Mouse (Mus musculus) forebrain, embryonic 12.5 days (tissue): ENCODE results near the gene Tmc6. TPM values are rescaled to one million over a fixed set of nuclear protein-coding genes. Genes with fewer than 3 reads are reported as not detected.

ENCODE experiments used
- ATAC-seq: fragments of 200-750 bp; cut with Nextera tagmentation; 2 replicates; pipeline ENCODE4 v1.8.0; 2017; ENCODE audit warnings: moderate TSS enrichment; ENCODE audit not compliant: low FRiP score
- H3K27ac ChIP-seq: fragments of 300-500 bp; sonication (generic); 2 replicates; pipeline ENCODE4 v1.5.1; 2016; ENCODE audit warnings: mild to moderate bottlenecking
- H3K27me3 ChIP-seq: fragments of 300-500 bp; sonication (generic); 2 replicates; pipeline ENCODE4 v1.6.1; 2016; ENCODE audit warnings: mild to moderate bottlenecking
- H3K36me3 ChIP-seq: fragments of 300-500 bp; sonication (generic); replicated peaks from 2 replicates; pipeline ENCODE4 v1.6.1; 2016; ENCODE audit warnings: mild to moderate bottlenecking
- H3K4me1 ChIP-seq: fragments of 300-500 bp; sonication (generic); 2 replicates; pipeline ENCODE4 v1.6.1; 2016
- H3K4me2 ChIP-seq: fragments of 300-500 bp; sonication (generic); 2 replicates; pipeline ENCODE4 v1.6.1; 2016; ENCODE audit warnings: mild to moderate bottlenecking, moderate library complexity
- H3K4me3 ChIP-seq: fragments of 300-500 bp; sonication (generic); replicated peaks from 2 replicates; pipeline ENCODE4 v1.5.1; 2016; ENCODE audit warnings: mild to moderate bottlenecking
- H3K9ac ChIP-seq: fragments of 300-500 bp; sonication (generic); 2 replicates; pipeline ENCODE4 v1.6.1; 2016; ENCODE audit warnings: mild to moderate bottlenecking
- H3K9me3 ChIP-seq: fragments of 300-500 bp; sonication (generic); 2 replicates; pipeline ENCODE4 v1.6.1; 2016
- WGBS: fragments of 180-500 bp; shearing (Covaris S2); methylation state at CpG from one replicate; pipeline ENCODE4 v1.1.7; 2016; 5-methylcytosine and 5-hydroxymethylcytosine counted together
- polyA plus RNA-seq: library from polyadenylated mRNA; unstranded; fragments of >200 nt; fragmentation: Nextera tagmentation; extraction: Ambion mirVana; gene quantifications from 2 replicates; pipeline ENCODE4 v1.2.1, GENCODE M21; 2016

The Tmc6 gene
- polyA plus RNA-seq, 1 experiment from 2014 or later: 4.4 TPM

DNA sequence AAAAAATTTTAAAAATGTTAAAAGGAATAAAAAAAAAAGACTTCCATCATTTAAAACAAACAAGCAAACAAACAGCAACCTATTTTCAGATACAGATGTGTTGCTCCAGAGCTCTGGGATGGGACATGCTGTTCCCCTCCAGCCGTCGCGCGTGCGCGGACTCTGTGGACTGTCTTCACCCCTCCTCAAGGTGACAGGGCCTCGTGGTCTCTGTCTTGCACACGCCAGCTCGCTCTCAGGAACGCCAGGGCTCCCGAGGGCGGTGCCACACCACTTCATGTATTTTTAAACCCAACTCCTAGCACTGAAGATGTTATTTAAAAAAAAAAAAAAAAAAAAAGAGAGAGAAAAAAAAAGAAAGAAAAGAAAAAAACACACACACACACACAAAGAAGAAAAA is 19.8 kb downstream of the Tmc6 start:
- 94% methylated on average over 12 of the region's 12 CpGs for WGBS
- Histone ChIP-seq H3K4me2 (no peak overlapping the region), H3K4me1 (no peaks in the 10 kb centered on the region), H3K27ac (no peak overlapping the region), H3K36me3 (peaks cover 71% of the 10 kb centered on the region), H3K9me3 (no peaks in the 10 kb centered on the region), H3K9ac (no peak overlapping the region), H3K4me3 (no peak overlapping the region), H3K27me3 (no peaks in the 10 kb centered on the region)
- no peak for ATAC-seq

DNA sequence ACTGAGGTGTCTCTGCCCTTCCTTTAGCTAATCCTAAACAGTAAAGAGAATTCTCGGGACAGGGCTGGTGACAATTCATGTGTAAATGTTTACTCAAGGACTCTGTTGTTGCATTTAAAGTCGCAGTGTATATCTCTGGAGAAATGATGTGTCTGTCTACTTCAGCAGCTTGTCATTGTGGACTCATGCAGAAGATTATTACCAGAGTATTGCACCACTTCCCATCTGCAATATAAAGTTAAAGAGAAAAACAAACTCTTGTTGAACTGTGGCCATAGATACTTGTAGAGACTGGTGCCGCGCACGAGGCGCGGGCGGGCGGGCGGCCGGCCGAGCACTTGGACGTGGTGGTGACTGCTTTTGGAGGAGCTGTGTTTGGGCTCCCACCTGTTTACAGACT is 20.2 kb downstream of the Tmc6 start:
- Histone ChIP-seq H3K9ac (no peak overlapping the region), H3K27me3 (no peaks in the 10 kb centered on the region), H3K27ac (no peak overlapping the region), H3K36me3 (peaks cover 75% of the 10 kb centered on the region), H3K9me3 (no peaks in the 10 kb centered on the region), H3K4me1 (no peaks in the 10 kb centered on the region), H3K4me3 (no peak overlapping the region), H3K4me2 (no peak overlapping the region)
- 91% methylated on average over 13 of the region's 13 CpGs for WGBS
- no peak for ATAC-seq

DNA sequence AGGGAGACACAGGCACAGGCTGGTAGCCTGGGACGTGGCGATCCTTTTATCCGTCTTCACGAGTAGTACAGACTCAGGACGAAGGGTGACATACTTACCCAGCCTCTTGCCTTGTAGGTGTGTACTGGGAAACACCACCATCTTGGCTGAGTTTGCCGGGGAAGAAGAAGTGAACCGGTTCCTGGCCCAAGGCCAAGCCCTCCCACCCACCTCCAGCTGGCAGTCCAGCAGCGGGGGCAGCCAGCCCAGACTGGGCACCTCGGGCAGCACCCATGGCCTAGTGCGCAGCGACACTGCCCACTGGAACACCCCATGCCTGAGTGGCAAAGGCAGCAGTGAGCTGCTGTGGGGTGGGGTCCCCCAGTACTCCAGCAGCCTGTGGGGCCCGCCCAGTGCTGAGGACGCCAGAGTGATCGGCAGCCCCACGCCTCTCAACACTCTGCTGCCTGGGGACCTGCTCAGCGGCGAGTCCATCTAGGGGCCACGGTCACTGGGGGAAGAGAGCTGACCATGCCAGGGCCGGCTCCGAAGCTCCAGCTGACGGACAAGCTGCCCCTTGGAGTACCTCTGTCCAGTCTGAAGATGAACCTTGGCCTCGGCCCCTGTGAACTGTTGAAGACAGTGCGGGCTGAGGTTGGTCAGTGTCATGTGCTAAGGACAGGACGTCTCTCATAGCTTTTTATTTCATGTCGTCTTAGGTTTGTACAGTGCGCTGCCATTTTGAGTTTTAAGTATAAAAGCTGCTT is 21.5 kb downstream of the Tmc6 start:
- Histone ChIP-seq H3K27ac (no peak overlapping the region; the same call in 1 of the 2 replicates), H3K9me3 (no peaks in the 10 kb centered on the region), H3K27me3 (no peaks in the 10 kb centered on the region), H3K36me3 (peaks cover 88% of the 10 kb centered on the region), H3K4me2 (no peak overlapping the region), H3K4me1 (no peaks in the 10 kb centered on the region), H3K4me3 (no peak overlapping the region), H3K9ac (no peak overlapping the region)
- 94% methylated on average over 26 of the region's 26 CpGs for WGBS
- ATAC-seq: no peak

DNA sequence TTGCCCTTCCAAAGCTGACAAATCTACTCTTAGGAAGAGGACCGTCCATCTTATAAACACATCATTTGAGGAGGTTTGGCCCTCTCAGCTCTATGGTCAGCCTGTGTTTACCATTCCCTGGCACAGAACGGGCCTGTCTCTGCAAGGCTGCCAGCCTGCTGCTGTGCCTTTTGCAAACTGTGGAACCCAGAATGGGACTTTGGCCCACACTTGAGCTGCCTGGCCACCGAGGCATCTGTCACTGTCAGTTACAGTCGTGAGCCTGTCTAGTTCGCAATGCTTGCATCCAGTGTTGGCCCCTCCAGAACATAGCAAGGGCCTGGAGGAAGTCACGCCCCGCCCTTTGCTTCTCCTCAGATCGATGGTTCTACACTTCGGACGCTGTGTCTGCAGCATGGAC is 22.7 kb downstream of the Tmc6 start:
- Histone ChIP-seq H3K27me3 (no peaks in the 10 kb centered on the region), H3K9ac (no peak overlapping the region), H3K4me1 (no peaks in the 10 kb centered on the region), H3K4me3 (no peak overlapping the region), H3K9me3 (no peaks in the 10 kb centered on the region), H3K36me3 (peaks cover 94% of the 10 kb centered on the region), H3K27ac (no peak overlapping the region), H3K4me2 (no peak overlapping the region)
- ATAC-seq: no peak
- WGBS: 96% methylated on average over 10 of the region's 10 CpGs

DNA sequence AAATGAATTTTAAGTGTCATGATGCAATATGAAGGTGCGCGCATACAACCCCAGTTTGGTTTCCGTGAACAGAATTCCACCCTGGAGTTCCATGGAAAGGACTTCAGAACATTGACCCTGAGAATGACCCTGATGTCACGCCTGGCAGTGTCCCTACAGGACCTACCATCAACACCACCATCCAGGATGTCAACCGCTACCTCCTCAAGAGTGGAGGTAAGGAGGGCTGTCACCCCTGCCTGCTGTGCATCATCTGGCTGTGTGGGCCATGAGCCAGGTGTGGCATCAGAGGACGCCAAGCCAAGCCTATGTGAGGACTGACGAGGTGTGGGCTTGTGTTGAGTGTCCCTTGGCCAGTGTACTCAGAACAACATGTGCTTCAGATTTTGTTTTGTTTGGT is 26.1 kb downstream of the Tmc6 start:
- no peak for ATAC-seq
- no peak overlapping the region for H3K9ac ChIP-seq
- no peaks in the 10 kb centered on the region for H3K27me3 ChIP-seq
- H3K4me1 ChIP-seq: no peaks in the 10 kb centered on the region
- H3K4me2 ChIP-seq: no peak overlapping the region
- no peaks in the 10 kb centered on the region for H3K9me3 ChIP-seq
- H3K4me3 ChIP-seq: no peak overlapping the region
- peaks cover 99% of the 10 kb centered on the region for H3K36me3 ChIP-seq
- WGBS: 95% methylated on average over 7 of the region's 7 CpGs
- no peak overlapping the region for H3K27ac ChIP-seq

DNA sequence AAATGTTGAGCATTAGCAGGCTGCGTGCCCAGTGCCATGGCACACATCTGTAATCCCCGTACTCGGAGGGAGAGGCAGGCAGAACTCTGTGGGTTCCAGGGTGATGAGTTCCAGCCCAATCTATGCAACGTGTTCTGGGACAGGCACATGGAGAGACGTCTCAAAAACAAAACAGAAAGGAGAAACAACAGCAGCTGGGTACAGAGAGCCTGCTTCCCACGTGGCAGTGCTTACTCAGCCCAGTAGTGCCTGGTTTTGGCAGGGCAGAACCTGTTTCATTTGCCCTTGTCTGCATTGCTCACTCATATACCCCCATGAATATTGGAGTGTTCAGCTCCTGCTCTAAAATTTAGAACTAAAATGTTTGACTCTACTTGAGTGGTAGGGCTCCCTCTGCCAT is 30.5 kb downstream of the Tmc6 start:
- Histone ChIP-seq H3K36me3 (peaks cover 97% of the 10 kb centered on the region), H3K9ac (no peak overlapping the region), H3K27ac (no peak overlapping the region), H3K4me1 (no peaks in the 10 kb centered on the region), H3K4me3 (no peak overlapping the region), H3K27me3 (no peaks in the 10 kb centered on the region), H3K9me3 (no peaks in the 10 kb centered on the region), H3K4me2 (no peak overlapping the region)
- WGBS: 90% methylated on average over 6 of the region's 6 CpGs
- ATAC-seq: no peak

DNA sequence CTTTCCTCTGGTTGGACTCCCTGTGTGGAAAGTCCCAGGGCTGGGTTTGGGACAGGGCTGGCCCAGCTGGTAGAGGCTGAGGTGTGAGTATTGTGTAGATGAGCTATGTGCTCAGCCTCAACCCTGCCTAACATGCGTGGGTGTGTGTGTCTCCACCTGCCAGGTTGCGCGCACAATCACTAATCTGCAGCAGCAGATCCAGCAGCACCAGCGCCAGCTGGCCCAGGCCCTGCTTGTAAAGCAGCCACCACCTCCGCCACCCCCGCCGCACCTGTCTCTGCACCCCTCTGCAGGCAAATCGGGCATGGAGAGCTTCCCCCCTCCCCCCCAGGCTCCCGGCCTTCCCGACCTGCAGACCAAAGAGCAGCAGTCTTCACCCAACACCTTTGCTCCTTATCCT is 32.6 kb downstream of the Tmc6 start:
- no peak overlapping the region for H3K4me2 ChIP-seq
- peaks cover 97% of the 10 kb centered on the region for H3K36me3 ChIP-seq
- H3K4me1 ChIP-seq: no peaks in the 10 kb centered on the region
- H3K9ac ChIP-seq: no peak overlapping the region
- no peak overlapping the region for H3K27ac ChIP-seq
- no peaks in the 10 kb centered on the region for H3K9me3 ChIP-seq
- WGBS: 93% methylated on average over 10 of the region's 10 CpGs
- no peak for ATAC-seq
- H3K27me3 ChIP-seq: no peaks in the 10 kb centered on the region
- no peak overlapping the region for H3K4me3 ChIP-seq

DNA sequence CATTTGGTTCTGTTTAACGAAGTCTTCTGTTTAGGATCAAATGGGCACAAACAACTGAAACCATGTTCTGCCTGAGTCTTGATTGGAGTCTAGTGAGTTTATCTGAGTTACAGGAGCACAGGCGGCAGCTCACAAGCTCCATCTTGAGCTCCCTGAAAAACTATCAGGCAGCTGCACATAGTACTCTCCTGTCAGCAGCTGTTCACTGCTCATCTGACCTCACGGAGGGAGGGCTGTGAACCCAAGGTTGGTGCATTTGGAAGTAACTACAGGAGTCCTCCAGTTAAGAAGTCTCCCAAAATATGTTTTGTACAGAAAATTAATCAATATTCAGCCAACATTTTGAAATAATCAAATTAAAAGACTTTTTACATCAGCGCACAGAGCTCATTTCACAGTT is 33.4 kb downstream of the Tmc6 start:
- no peak overlapping the region for H3K9ac ChIP-seq
- H3K27ac ChIP-seq: no peak overlapping the region
- H3K27me3 ChIP-seq: no peaks in the 10 kb centered on the region
- no peak overlapping the region for H3K4me3 ChIP-seq
- ATAC-seq: no peak
- H3K36me3 ChIP-seq: peaks cover 98% of the 10 kb centered on the region
- WGBS: 91% methylated on average over 4 of the region's 4 CpGs
- no peaks in the 10 kb centered on the region for H3K4me1 ChIP-seq
- H3K4me2 ChIP-seq: no peak overlapping the region
- no peaks in the 10 kb centered on the region for H3K9me3 ChIP-seq

DNA sequence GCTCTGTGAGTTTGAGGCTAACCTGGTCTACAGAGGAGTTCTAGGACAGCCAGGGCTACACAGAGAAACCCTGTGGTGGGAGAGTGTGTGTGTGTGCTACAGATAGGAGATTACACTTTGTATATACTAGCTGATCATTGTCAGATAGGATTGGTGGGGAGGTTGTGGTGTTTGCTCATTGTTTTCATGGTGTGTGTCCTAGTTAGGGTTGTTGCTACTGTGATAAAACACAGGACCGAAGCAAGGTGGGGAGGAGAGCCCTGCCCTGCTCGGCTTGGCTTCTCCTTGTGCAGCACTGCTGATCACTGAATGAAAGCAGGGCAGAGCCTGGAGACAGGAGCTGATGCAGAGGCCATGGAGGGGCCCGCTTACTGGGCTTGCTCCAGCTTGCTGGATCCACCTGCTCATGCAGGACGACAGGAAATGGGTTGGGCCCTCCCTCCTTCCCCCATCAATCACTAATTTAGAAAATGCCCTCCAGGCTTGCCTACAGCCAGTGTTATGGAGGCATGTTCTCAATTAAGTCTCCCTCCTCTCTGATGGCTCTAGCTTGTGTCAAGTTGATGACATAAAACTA is 38.5 kb downstream of the Tmc6 start:
- H3K9ac ChIP-seq: no peak overlapping the region
- no peak for ATAC-seq
- peaks cover 98% of the 10 kb centered on the region for H3K36me3 ChIP-seq
- no peaks in the 10 kb centered on the region for H3K9me3 ChIP-seq
- 79% methylated on average over 4 of the region's 4 CpGs for WGBS
- H3K27ac ChIP-seq: no peak overlapping the region
- H3K4me2 ChIP-seq: no peak overlapping the region
- H3K27me3 ChIP-seq: no peaks in the 10 kb centered on the region
- no peak overlapping the region for H3K4me3 ChIP-seq
- no peaks in the 10 kb centered on the region for H3K4me1 ChIP-seq

DNA sequence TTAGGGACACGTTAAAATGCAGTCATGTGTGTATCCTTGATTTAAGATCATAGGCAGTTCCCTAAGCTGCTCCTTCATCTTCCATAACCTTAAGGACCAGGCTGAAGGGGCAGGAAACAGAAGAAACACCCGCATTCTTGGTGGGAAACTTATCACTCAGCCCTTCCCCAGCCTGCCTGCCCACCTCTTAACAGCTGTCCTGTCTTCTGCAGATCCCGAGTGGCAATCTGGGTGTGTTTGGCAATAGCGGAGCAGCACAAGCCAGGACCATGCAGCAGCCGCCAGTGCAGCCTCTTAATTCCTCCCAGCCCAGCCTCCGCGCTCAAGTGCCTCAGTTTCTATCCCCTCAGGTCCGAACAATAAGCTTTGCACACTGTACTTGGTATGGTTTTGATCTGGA is 39.3 kb downstream of the Tmc6 start:
- Histone ChIP-seq H3K4me2 (no peak overlapping the region), H3K4me3 (no peak overlapping the region), H3K27me3 (no peaks in the 10 kb centered on the region), H3K9me3 (no peaks in the 10 kb centered on the region), H3K4me1 (no peaks in the 10 kb centered on the region), H3K27ac (no peak overlapping the region), H3K9ac (no peak overlapping the region), H3K36me3 (peaks cover 98% of the 10 kb centered on the region)
- no peak for ATAC-seq
- 91% methylated on average over 8 of the region's 8 CpGs for WGBS

DNA sequence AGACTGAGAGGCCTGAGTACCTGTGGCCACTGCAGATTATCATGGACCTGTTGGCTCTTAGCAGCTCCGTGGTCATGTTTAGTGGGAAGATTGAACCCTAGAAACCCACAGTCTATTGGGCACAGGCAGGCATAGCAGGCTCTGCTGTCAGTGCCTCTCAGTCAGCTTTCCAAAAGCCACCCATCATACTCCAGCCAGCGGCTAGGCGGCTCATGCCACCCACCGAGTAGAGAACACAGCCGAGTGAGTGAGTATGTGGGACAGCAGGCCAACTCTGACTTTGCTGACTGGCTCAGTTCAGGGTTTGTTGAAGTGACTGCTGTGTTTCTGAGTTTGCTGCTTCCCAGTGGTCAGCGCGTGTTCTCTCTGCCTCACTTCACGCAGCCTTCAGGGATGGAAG is 39.8 kb downstream of the Tmc6 start:
- WGBS: 88% methylated on average over 8 of the region's 8 CpGs
- Histone ChIP-seq H3K27me3 (no peaks in the 10 kb centered on the region), H3K4me2 (no peak overlapping the region), H3K36me3 (peaks cover 98% of the 10 kb centered on the region), H3K9me3 (no peaks in the 10 kb centered on the region), H3K9ac (no peak overlapping the region), H3K4me3 (no peak overlapping the region), H3K27ac (no peak overlapping the region), H3K4me1 (no peaks in the 10 kb centered on the region)
- ATAC-seq: no peak

DNA sequence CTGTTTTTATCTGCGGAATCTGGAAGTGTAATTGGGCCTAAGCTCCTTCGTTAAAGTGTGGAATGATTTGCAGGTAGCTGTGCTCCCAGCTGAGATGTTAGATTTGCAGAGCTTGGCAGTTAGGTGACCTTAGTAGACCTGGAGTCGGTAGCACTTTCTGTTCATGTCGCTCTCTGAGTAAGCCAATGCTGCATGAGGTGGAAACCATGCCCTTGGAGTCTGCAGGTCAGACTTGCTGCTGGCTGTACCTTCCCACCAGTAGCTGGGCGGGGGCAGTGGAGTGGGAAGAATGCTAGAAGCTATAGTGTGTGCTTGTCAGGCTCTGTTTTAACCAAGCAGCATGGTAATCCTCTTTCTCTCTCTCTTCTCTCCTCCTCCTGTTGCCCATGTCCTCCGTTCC is 40.9 kb downstream of the Tmc6 start:
- 91% methylated on average over 6 of the region's 6 CpGs for WGBS
- Histone ChIP-seq H3K27me3 (no peaks in the 10 kb centered on the region), H3K4me2 (no peak overlapping the region), H3K27ac (no peak overlapping the region), H3K9me3 (no peaks in the 10 kb centered on the region), H3K4me3 (no peak overlapping the region), H3K4me1 (no peaks in the 10 kb centered on the region), H3K9ac (no peak overlapping the region), H3K36me3 (peaks cover 100% of the 10 kb centered on the region)
- no peak for ATAC-seq

DNA sequence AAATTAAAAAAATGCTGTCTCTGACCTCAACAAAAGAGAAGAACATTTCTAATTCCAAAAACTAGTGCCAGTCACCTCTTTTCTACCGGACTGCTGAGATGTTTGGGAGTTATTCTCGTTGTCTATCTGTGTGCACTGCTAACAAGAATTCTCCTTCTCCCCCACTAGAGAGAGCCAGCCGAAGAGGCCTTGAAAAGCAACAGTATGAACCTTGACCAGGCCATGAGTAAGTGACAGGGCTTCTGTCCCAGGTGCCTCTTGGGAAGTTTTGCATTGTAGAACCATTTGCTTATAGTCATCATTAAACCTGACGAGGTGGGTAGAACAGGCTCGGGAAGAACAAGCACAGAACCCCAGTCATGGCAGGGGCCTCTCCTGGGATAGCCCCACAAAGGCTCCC is 43.9 kb downstream of the Tmc6 start:
- Histone ChIP-seq H3K36me3 (peaks cover 95% of the 10 kb centered on the region), H3K4me1 (no peaks in the 10 kb centered on the region), H3K9me3 (no peaks in the 10 kb centered on the region), H3K4me2 (no peak overlapping the region), H3K4me3 (no peak overlapping the region), H3K27me3 (no peaks in the 10 kb centered on the region), H3K9ac (no peak overlapping the region), H3K27ac (no peak overlapping the region)
- ATAC-seq: no peak
- 95% methylated on average over 5 of the region's 5 CpGs for WGBS
